Mouse (Mus musculus) ES-Bruce4 (cell line): ENCODE measurements around the gene Sap18b.

ENCODE experiments used
- CTCF ChIP-seq: IDR thresholded peaks from one replicate; pipeline ENCODE4 v1.8.1; 2011; ENCODE audit warnings: low read depth, low read length
- POLR2A ChIP-seq: IDR thresholded peaks from one replicate; pipeline ENCODE4 v1.8.1; 2011; ENCODE audit warnings: low read length; ENCODE audit not compliant: insufficient read depth

DNA sequence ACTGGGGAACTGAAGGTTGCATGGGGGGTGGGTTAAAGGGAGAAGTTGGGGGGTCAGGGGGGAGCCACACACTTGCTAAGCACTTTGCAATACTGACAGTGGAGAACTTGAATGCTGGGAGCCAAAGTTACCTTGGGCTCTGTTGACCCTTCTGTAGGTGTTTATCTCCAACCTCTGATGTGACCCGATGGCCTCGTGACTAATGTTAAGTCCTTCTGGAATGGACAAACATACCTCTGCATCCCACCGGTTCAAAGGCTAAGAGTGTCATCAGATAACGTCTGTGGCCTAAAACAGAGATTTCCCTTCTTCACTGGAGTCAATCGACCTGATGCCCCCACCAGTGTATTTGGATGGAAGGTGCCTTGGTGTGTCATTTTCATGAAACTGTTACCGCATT is 3.9 kb upstream of the Sap18b start:
- TF ChIP-seq CTCF (no peak), POLR2A (no peak)
